Mouse (Mus musculus): ENCODE measurements around the gene Stard3. TPM values are rescaled to one million over a fixed set of nuclear protein-coding genes. Genes with fewer than 3 reads are reported as not detected.
A peak's percentile ranks its signal among the peaks of the same experiment; 100 is the strongest.

Stard3 gene
- polyA plus RNA-seq, 1 experiment, result 76.5 TPM

DNA sequence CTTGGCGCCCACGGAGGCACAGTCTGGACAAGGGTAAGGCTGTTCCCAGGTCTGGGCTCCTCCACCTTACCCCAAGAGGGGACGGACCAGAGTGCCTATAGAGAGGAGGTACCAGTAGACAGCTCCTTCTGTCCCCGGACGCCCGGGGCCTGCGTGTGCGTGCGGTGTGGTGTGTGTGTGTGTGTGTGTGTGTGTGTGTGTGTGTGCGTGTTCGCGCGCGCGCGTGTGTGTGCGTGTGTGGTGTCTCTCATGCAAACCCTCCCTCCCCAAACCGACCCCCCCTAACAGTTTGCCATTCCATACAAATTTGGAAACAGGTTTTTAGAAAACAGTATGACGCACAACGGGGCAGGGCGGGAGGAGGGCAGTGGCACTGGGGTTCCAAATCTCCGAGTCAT is 32.3 kb upstream of the Stard3 start:
- no peaks in the 10 kb centered on the region for H3K36me3 ChIP-seq (ENCODE audit: control insufficient read depth, insufficient read depth, low read length)
- no peak overlapping the region for H3K27ac ChIP-seq (ENCODE audit: insufficient read depth, low read depth, low read length)
- no peak overlapping the region for H3K4me3 ChIP-seq (ENCODE audit: low read depth, low read length)
- peaks cover 16% of the 10 kb centered on the region for H3K4me1 ChIP-seq (ENCODE audit: control insufficient read depth, insufficient read depth, insufficient read length, low read length)
- TF ChIP-seq CTCF (IDR thresholded peaks at IDR 0.05; ENCODE audit: extremely low read depth, insufficient read length, insufficient replicate concordance, low read depth, low read length) (no peak), POLR2A (IDR thresholded peaks at IDR 0.05; ENCODE audit: low read depth, low read length) (no peak)
- WGBS, result 7% methylated on average over 22 of the region's 22 CpGs
- peaks cover 95% of the 10 kb centered on the region for H3K27me3 ChIP-seq (ENCODE audit: control insufficient read depth, insufficient read depth, low read length)

DNA sequence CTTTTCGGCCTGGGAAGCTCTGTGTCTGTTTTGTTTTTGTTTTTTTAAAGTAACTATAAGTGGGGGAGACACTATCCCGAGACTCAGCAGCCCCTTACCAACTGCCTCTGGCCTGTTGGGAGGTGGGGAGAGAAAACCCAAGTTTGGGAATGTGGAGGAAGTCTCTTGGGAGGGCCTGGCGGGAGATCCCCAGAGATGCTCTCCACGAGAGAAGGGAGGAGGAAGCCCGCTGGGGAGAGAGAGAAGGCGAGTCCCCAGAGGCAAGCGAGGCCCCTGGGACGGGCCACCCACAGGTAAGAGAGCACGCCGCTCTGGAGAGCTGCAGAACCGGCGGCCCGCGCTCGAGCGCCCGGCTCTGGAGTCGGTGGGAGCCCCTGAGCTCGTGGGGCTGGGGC is 31.4 kb upstream of the Stard3 start:
- under 1% methylated on average over 19 of the region's 19 CpGs for WGBS
- no peaks in the 10 kb centered on the region for H3K36me3 ChIP-seq (ENCODE audit: control insufficient read depth, insufficient read depth, low read length)
- H3K4me1 ChIP-seq (ENCODE audit: control insufficient read depth, insufficient read depth, insufficient read length, low read length), result peaks cover 16% of the 10 kb centered on the region
- H3K4me3 ChIP-seq (ENCODE audit: low read depth, low read length), result no peak overlapping the region
- no peak for TF ChIP-seq CTCF (IDR thresholded peaks at IDR 0.05; ENCODE audit: extremely low read depth, insufficient read length, insufficient replicate concordance, low read depth, low read length)
- TF ChIP-seq POLR2A (IDR thresholded peaks at IDR 0.05; ENCODE audit: low read depth, low read length), result no peak
- H3K27me3 ChIP-seq (ENCODE audit: control insufficient read depth, insufficient read depth, low read length), result peaks cover 92% of the 10 kb centered on the region
- H3K27ac ChIP-seq (ENCODE audit: insufficient read depth, low read depth, low read length), result no peak overlapping the region

DNA sequence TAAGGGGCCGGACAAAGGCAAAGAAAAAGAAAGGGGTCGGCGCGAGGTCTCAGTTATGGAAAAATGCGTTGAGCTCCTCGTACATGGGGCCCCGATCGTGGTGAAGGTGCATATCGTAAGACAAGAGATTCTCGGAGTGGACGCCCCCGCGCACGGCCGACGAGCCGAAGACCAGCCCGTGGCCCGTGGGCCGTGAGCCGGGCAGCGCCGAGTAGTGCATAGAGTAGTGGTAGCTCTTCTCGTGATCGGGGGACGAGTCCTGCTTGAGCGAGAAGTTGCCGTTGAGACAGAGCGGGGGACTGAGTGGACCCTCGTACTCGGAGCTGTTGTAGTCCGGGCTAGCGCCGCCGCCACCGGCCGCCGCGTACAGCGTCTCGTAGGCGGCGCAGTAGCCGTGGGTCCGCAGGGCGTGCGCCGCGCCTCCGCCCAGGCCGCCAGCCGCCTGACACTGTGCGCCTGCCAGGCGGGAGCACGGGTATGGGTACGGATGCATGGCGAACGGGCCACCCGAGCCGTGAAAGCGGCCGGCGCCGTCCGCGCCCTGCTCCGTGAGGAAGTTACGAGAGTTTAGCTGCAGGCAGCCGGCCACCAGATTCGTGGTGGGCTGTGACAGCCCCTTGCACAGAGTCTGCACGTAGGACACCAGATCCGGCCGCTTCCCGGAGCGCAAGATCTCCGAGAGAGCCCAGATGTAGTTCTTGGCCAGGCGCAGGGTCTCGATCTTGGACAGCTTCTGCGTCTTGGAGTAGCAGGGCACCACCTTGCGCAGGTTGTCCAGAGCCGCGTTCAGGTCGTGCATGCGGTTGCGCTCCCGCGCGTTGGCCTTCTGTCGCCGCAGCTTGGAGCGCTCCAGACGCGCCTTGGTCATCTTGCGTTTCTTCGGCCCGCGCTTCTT is 30.8 kb upstream of the Stard3 start:
- TF ChIP-seq POLR2A (IDR thresholded peaks at IDR 0.05; ENCODE audit: low read depth, low read length) (no peak), CTCF (IDR thresholded peaks at IDR 0.05; ENCODE audit: extremely low read depth, insufficient read length, insufficient replicate concordance, low read depth, low read length) (no peak)
- WGBS, result under 1% methylated on average over 97 of the region's 97 CpGs
- no peaks in the 10 kb centered on the region for H3K36me3 ChIP-seq (ENCODE audit: control insufficient read depth, insufficient read depth, low read length)
- peaks cover 16% of the 10 kb centered on the region for H3K4me1 ChIP-seq (ENCODE audit: control insufficient read depth, insufficient read depth, insufficient read length, low read length)
- peaks cover 89% of the 10 kb centered on the region for H3K27me3 ChIP-seq (ENCODE audit: control insufficient read depth, insufficient read depth, low read length)
- peak overlapping the region; percentile 46 for H3K4me3 ChIP-seq (ENCODE audit: low read depth, low read length)
- no peak overlapping the region for H3K27ac ChIP-seq (ENCODE audit: insufficient read depth, low read depth, low read length)

DNA sequence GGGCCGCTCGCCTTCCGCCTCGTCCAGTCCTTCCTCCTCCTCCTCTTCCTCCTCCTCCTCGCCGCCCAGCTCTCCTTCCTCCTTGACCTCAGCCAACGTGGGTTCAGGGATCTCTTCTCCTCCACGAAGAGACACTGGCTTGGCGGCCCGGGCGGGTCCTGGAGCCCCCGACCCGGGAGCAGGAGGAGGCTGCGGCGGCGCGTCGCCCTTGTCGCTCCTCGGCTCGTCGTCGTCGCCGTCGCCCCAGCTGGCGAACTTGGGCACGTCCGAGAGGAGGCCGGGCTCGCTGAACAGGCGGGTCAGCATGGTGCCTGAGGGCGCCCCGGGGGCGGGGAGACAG is 30.2 kb upstream of the Stard3 start:
- peak overlapping the region; percentile 46 for H3K4me3 ChIP-seq (ENCODE audit: low read depth, low read length)
- no peaks in the 10 kb centered on the region for H3K36me3 ChIP-seq (ENCODE audit: control insufficient read depth, insufficient read depth, low read length)
- 1% methylated on average over 34 of the region's 35 CpGs for WGBS

DNA sequence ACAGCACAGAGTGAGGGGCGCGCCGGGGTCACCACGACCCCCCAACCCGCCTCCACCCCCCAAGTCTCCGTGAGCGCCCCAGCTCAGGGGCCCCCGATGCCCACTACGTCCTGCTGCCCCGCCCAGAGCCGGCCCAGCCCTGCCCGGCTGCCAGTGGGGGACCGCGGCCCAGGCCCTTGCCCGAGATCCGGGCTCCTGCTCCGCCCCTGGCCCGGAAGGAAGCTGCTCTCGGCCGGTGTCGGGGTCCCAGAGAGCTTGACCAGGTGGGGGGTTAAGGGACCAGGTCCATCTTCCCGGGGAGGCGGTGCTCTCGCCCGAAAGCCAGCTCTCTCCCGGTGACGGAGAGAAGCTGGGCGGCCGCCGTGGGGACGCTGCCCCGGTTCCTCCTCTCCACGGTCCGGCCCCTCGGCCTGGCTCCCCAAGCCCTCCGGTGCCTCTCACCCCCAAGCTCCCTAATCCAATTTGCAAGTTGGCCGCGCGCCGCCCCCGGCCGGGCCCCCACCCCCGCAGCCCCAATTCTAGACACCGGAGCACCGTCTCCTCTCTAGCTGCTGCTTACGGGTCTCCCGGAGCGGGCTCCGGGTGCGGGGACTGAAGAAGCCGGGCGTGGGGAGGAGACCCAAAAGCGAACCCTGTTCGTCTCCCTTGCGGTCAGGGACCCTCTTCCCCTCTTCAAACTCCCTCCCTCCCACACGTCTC is 29.6 kb upstream of the Stard3 start:
- Histone ChIP-seq H3K4me3 (ENCODE audit: low read depth, low read length) (peak overlapping the region; percentile 46), H3K27me3 (ENCODE audit: control insufficient read depth, insufficient read depth, low read length) (peaks cover 88% of the 10 kb centered on the region)
- TF ChIP-seq CTCF (IDR thresholded peaks at IDR 0.05; ENCODE audit: extremely low read depth, insufficient read length, insufficient replicate concordance, low read depth, low read length), result no peak
- no peak for TF ChIP-seq POLR2A (IDR thresholded peaks at IDR 0.05; ENCODE audit: low read depth, low read length)

More for the DNA sequence above, 30.2 kb upstream of the Stard3 start:
- TF ChIP-seq CTCF (IDR thresholded peaks at IDR 0.05; ENCODE audit: extremely low read depth, insufficient read length, insufficient replicate concordance, low read depth, low read length) (no peak), POLR2A (IDR thresholded peaks at IDR 0.05; ENCODE audit: low read depth, low read length) (no peak)
- Histone ChIP-seq H3K27ac (ENCODE audit: insufficient read depth, low read depth, low read length) (no peak overlapping the region), H3K27me3 (ENCODE audit: control insufficient read depth, insufficient read depth, low read length) (peaks cover 88% of the 10 kb centered on the region), H3K4me1 (ENCODE audit: control insufficient read depth, insufficient read depth, insufficient read length, low read length) (peaks cover 16% of the 10 kb centered on the region)

DNA sequence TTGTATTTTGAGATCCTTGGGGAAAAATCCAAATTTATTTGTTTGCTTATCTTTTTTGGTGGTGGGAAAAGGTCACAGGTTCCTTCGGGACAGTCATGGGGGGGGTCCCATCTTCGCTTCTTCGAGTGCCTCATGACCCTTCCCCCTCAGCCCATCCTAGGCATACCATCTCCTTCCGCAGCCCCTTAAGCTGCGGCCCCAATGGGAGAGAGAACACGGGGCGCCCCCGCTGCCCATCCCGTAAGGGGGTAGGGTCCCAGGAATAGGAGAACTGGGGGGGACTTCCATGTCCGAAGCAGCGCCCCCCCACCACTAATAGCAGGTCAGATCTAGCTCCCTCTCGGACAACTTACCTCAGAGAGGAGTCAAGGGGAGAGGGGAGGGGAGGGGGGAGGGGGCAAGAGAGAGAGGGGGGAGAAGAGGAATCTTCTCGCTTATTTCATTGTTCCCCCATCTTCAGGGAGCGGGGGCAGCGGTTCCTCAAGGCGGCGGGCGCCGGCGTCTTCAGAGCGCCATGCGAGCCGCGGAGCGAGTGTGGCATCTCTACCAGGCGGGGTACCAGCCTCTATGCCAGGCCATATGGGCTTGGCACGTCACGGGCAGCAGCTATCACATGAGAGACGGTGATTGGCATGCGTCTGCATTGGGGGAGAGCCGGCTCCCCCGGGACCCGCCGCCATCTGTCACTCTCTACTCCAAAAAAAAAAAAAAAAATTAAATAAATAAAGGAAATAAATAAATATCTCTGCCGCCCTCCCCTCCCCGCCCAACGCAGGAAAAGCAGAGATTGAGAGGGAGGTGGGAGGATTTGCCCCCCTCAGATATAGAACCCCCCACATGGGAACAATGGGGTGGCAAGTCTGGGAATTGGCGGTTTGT is 28.8 kb upstream of the Stard3 start, which contains the start of gene Neurod2:
Gene Neurod2, minus strand, starts transcription at position 568 of the 879 bp plus-strand sequence.
- Histone ChIP-seq H3K27me3 (ENCODE audit: control insufficient read depth, insufficient read depth, low read length) (peaks cover 86% of the 10 kb centered on the region), H3K4me3 (ENCODE audit: low read depth, low read length) (peak within 1 kb of the TSS; percentile 46), H3K4me1 (ENCODE audit: control insufficient read depth, insufficient read depth, insufficient read length, low read length) (peaks cover 19% of the 10 kb centered on the region), H3K36me3 (ENCODE audit: control insufficient read depth, insufficient read depth, low read length) (no peaks in the 10 kb centered on the region), H3K27ac (ENCODE audit: insufficient read depth, low read depth, low read length) (no peak within 1 kb of the TSS)
- WGBS, result 5% methylated on average over 38 of the region's 38 CpGs
- no peak for TF ChIP-seq CTCF (IDR thresholded peaks at IDR 0.05; ENCODE audit: extremely low read depth, insufficient read length, insufficient replicate concordance, low read depth, low read length)
- no peak for TF ChIP-seq POLR2A (IDR thresholded peaks at IDR 0.05; ENCODE audit: low read depth, low read length)

More for the DNA sequence above, 29.6 kb upstream of the Stard3 start:
- 2% methylated on average over 55 of the region's 56 CpGs for WGBS
- no peaks in the 10 kb centered on the region for H3K36me3 ChIP-seq (ENCODE audit: control insufficient read depth, insufficient read depth, low read length)
- H3K4me1 ChIP-seq (ENCODE audit: control insufficient read depth, insufficient read depth, insufficient read length, low read length), result peaks cover 16% of the 10 kb centered on the region
- no peak overlapping the region for H3K27ac ChIP-seq (ENCODE audit: insufficient read depth, low read depth, low read length)
